Mouse (Mus musculus): ENCODE results near the gene Zp1. TPM values are rescaled to one million over a fixed set of nuclear protein-coding genes. Genes with fewer than 3 reads are reported as not detected.

The Zp1 gene
- polyA plus RNA-seq, 1 experiment = not detected

DNA sequence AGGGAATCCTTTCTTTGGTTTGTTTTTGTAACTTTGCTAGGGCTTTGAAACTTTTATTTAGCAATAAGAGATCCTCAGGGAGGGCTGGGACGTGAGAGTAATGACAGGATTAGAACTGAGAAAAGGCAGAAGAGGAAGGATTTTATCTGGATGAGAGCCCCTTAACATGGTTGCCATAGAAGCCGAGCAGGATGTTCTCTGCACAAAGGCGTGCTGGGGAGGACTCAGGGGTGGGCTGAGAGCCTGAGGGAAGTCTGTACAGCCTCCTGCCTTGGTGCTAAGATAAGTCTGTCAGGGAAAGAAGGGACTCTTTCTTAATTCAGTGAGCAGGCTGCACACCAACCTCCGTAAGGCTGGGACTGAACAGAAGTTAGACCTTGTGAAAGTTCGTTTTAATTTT is 14.6 kb upstream of the Zp1 start:
- no peak overlapping the region for H3K27ac ChIP-seq (ENCODE audit: insufficient read depth, low read length)
- H3K4me1 ChIP-seq (ENCODE audit: control insufficient read depth, insufficient read depth, low read length) = no peaks in the 10 kb centered on the region
- no peaks in the 10 kb centered on the region for H3K36me3 ChIP-seq (ENCODE audit: control insufficient read depth, insufficient read depth, low read length, poor library complexity, severe bottlenecking)
- H3K9me3 ChIP-seq (replicated peaks; ENCODE audit: control insufficient read depth, insufficient read depth, low read length, poor library complexity, severe bottlenecking) = no peaks in the 10 kb centered on the region
- no peak overlapping the region for H3K4me3 ChIP-seq (ENCODE audit: low read depth, low read length)
- H3K27me3 ChIP-seq (ENCODE audit: control insufficient read depth, insufficient read depth, low read length, poor library complexity, severe bottlenecking) = no peaks in the 10 kb centered on the region
- TF ChIP-seq CTCF (IDR thresholded peaks at IDR 0.05; ENCODE audit: low read depth, low read length) (no peak), EP300 (IDR thresholded peaks at IDR 0.05; ENCODE audit: insufficient read depth, low read depth, low read length) (no peak), POLR2A (IDR thresholded peaks at IDR 0.05; ENCODE audit: insufficient read depth, low read length) (no peak)
- no peak overlapping the region for H3K9ac ChIP-seq (ENCODE audit: low read depth, poor library complexity, severe bottlenecking)

DNA sequence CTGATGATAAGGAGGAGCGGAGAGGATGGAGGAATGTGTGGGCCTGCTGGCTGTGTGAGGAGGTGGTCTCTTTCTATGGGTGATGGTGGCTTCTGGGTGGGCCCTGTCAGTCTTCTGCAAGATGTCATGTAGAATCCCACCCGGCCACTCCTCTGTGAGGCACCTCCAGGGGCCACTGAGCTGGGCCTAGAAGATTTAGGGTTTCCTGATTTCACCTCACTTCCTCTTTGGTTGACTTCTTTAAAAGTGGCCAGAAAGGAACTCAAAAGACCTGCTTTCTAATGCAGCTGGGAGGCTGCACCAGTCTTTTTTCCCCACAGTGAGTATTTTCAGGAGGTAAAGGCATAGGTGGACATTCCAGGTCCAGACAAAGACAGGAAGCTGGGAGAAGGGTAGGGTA is 10.2 kb upstream of the Zp1 start:
- no peaks in the 10 kb centered on the region for H3K27me3 ChIP-seq (ENCODE audit: control insufficient read depth, insufficient read depth, low read length, poor library complexity, severe bottlenecking)
- no peaks in the 10 kb centered on the region for H3K9me3 ChIP-seq (replicated peaks; ENCODE audit: control insufficient read depth, insufficient read depth, low read length, poor library complexity, severe bottlenecking)
- no peaks in the 10 kb centered on the region for H3K4me1 ChIP-seq (ENCODE audit: control insufficient read depth, insufficient read depth, low read length)
- H3K9ac ChIP-seq (ENCODE audit: low read depth, poor library complexity, severe bottlenecking) = no peak overlapping the region
- no peak for TF ChIP-seq CTCF (IDR thresholded peaks at IDR 0.05; ENCODE audit: low read depth, low read length)
- TF ChIP-seq EP300 (IDR thresholded peaks at IDR 0.05; ENCODE audit: insufficient read depth, low read depth, low read length) = no peak
- TF ChIP-seq POLR2A (IDR thresholded peaks at IDR 0.05; ENCODE audit: insufficient read depth, low read length) = no peak
- H3K27ac ChIP-seq (ENCODE audit: insufficient read depth, low read length) = no peak overlapping the region
- H3K4me3 ChIP-seq (ENCODE audit: low read depth, low read length) = no peak overlapping the region
- no peaks in the 10 kb centered on the region for H3K36me3 ChIP-seq (ENCODE audit: control insufficient read depth, insufficient read depth, low read length, poor library complexity, severe bottlenecking)

DNA sequence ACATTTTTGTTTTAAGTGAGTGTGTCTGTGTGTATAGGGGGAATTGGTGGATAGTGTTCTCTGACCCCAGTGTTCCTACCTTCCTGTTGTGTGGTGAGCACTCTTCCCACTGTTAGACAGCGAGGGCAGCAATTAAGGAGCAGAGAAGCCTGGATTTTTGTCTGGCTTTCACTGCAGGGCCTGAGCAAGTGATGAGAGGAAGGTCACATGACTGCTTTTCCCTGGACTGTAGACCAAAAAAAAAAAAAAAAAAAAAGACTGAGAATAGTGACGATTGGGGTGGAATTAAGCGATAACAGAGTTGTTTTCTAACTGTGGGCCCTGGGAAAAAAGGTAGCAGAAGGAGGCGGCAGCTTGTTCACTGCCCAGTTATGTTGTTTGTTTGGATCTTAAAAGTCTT is 6.2 kb upstream of the Zp1 start:
- Histone ChIP-seq H3K4me3 (ENCODE audit: low read depth, low read length) (no peak overlapping the region), H3K4me1 (ENCODE audit: control insufficient read depth, insufficient read depth, low read length) (peaks cover 1% of the 10 kb centered on the region), H3K27ac (ENCODE audit: insufficient read depth, low read length) (no peak overlapping the region), H3K27me3 (ENCODE audit: control insufficient read depth, insufficient read depth, low read length, poor library complexity, severe bottlenecking) (no peaks in the 10 kb centered on the region), H3K9ac (ENCODE audit: low read depth, poor library complexity, severe bottlenecking) (no peak overlapping the region), H3K36me3 (ENCODE audit: control insufficient read depth, insufficient read depth, low read length, poor library complexity, severe bottlenecking) (no peaks in the 10 kb centered on the region), H3K9me3 (replicated peaks; ENCODE audit: control insufficient read depth, insufficient read depth, low read length, poor library complexity, severe bottlenecking) (no peaks in the 10 kb centered on the region)
- no peak for TF ChIP-seq CTCF (IDR thresholded peaks at IDR 0.05; ENCODE audit: low read depth, low read length)
- no peak for TF ChIP-seq POLR2A (IDR thresholded peaks at IDR 0.05; ENCODE audit: insufficient read depth, low read length)
- TF ChIP-seq EP300 (IDR thresholded peaks at IDR 0.05; ENCODE audit: insufficient read depth, low read depth, low read length) = no peak

DNA sequence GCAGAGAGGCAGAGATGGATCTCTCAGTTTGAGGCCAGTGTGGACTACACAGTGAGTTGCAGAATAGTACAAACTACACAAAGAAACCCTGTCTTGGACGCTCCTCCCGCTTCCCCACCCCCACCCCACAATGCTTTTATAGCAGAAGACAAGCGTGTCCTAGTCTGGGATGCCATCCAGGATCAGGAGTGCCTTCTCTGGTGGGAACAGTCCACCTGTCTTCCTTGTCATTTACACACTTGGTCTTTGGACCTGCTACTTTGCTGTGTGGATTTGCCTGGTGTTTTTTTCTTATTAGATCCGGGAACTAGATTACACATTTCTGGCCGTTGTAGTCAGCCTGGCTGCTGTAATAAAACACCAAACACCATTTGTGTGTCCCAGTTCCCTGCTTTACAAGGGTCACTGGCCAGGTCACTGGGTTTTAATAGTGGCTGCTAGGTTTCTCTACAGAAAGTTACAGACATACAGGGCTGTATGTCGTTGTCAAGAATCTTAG is 5.7 kb upstream of the Zp1 start:
- H3K27me3 ChIP-seq (ENCODE audit: control insufficient read depth, insufficient read depth, low read length, poor library complexity, severe bottlenecking) = no peaks in the 10 kb centered on the region
- no peak overlapping the region for H3K27ac ChIP-seq (ENCODE audit: insufficient read depth, low read length)
- peaks cover 1% of the 10 kb centered on the region for H3K4me1 ChIP-seq (ENCODE audit: control insufficient read depth, insufficient read depth, low read length)
- no peaks in the 10 kb centered on the region for H3K9me3 ChIP-seq (replicated peaks; ENCODE audit: control insufficient read depth, insufficient read depth, low read length, poor library complexity, severe bottlenecking)
- H3K4me3 ChIP-seq (ENCODE audit: low read depth, low read length) = no peak overlapping the region
- no peak overlapping the region for H3K9ac ChIP-seq (ENCODE audit: low read depth, poor library complexity, severe bottlenecking)
- H3K36me3 ChIP-seq (ENCODE audit: control insufficient read depth, insufficient read depth, low read length, poor library complexity, severe bottlenecking) = no peaks in the 10 kb centered on the region
- no peak for TF ChIP-seq EP300 (IDR thresholded peaks at IDR 0.05; ENCODE audit: insufficient read depth, low read depth, low read length)

DNA sequence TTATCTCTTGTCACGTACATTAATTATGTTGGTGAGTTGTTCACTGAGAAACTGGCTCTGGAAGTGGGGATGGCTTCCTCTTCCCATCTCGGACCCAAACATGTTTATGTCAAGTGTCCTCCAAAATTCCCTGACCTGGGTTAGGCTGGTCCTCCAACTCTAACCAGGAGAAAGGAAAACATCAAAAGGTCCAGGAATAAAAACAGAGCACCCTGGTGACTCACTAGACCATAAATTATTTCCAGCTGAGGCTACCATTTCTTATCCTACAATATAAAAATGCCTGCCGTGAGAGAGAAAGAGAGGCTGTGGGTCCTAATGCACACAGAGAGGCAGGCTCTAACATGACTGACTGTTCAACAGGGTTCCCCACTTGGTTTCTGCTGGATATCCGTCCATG is 3.8 kb upstream of the Zp1 start:
- Histone ChIP-seq H3K9me3 (replicated peaks; ENCODE audit: control insufficient read depth, insufficient read depth, low read length, poor library complexity, severe bottlenecking) (no peaks in the 10 kb centered on the region), H3K36me3 (ENCODE audit: control insufficient read depth, insufficient read depth, low read length, poor library complexity, severe bottlenecking) (no peaks in the 10 kb centered on the region), H3K4me3 (ENCODE audit: low read depth, low read length) (no peak overlapping the region), H3K4me1 (ENCODE audit: control insufficient read depth, insufficient read depth, low read length) (peaks cover 1% of the 10 kb centered on the region), H3K27ac (ENCODE audit: insufficient read depth, low read length) (no peak overlapping the region), H3K9ac (ENCODE audit: low read depth, poor library complexity, severe bottlenecking) (no peak overlapping the region), H3K27me3 (ENCODE audit: control insufficient read depth, insufficient read depth, low read length, poor library complexity, severe bottlenecking) (no peaks in the 10 kb centered on the region)
- TF ChIP-seq POLR2A (IDR thresholded peaks at IDR 0.05; ENCODE audit: insufficient read depth, low read length) = no peak
- no peak for TF ChIP-seq EP300 (IDR thresholded peaks at IDR 0.05; ENCODE audit: insufficient read depth, low read depth, low read length)
- TF ChIP-seq CTCF (IDR thresholded peaks at IDR 0.05; ENCODE audit: low read depth, low read length) = no peak

DNA sequence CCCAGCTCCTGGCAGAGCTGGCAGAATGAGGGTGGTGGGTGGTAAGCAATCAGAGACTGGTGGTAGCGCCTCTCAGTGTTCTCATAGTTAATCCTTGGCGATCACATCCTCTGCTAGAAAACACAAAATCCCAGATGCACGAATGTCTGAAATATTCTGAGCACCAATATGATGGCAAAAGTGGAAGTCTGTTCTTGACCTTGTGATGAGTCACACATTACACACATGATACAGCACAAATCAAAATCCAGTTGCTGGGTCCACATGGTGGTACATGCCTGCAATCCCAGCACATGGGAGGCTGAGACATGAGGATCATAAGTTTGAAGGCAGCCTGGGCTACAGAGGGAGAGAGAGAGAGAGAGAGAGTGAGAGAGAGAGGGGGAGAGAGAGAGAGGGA is 626 bp upstream of the Zp1 start:
- Histone ChIP-seq H3K27me3 (ENCODE audit: control insufficient read depth, insufficient read depth, low read length, poor library complexity, severe bottlenecking) (no peaks in the 10 kb centered on the region), H3K4me1 (ENCODE audit: control insufficient read depth, insufficient read depth, low read length) (peaks cover 1% of the 10 kb centered on the region), H3K36me3 (ENCODE audit: control insufficient read depth, insufficient read depth, low read length, poor library complexity, severe bottlenecking) (no peaks in the 10 kb centered on the region), H3K9me3 (replicated peaks; ENCODE audit: control insufficient read depth, insufficient read depth, low read length, poor library complexity, severe bottlenecking) (no peaks in the 10 kb centered on the region), H3K27ac (ENCODE audit: insufficient read depth, low read length) (no peak overlapping the region), H3K9ac (ENCODE audit: low read depth, poor library complexity, severe bottlenecking) (no peak overlapping the region), H3K4me3 (ENCODE audit: low read depth, low read length) (no peak overlapping the region)
- TF ChIP-seq POLR2A (IDR thresholded peaks at IDR 0.05; ENCODE audit: insufficient read depth, low read length) = no peak
- TF ChIP-seq EP300 (IDR thresholded peaks at IDR 0.05; ENCODE audit: insufficient read depth, low read depth, low read length) = no peak
- no peak for TF ChIP-seq CTCF (IDR thresholded peaks at IDR 0.05; ENCODE audit: low read depth, low read length)
